8 mouse cellular contexts compared by ENCODE assay signal in the genomic region with DNA sequence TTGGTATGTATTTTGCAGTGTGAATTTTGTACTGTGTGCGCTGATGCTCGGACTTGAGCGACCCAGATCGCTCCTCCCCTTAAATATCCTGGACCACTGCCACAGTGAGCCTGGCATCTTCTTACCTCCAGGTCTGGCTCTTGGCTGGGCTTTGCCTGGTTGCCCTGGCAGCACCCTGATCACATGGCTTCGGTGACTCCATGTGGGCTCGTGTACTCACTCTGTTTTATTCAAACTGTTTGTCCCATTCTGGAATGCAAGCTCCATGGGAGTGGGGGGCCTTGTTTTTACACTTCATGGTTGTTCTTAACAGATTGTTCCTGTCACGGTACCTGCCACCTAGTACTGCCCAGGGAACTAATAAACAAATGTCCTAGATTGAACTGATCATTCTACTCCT. TPM values are rescaled to one million over a fixed set of nuclear protein-coding genes. Genes with fewer than 3 reads are reported as not detected.
DNase-seq lines count a peak whose midpoint lies in the region; ATAC-seq lines count a peak whose summit lies in the region.

No protein-coding gene starts in this region.

- DNase-seq in gastrocnemius, adult 18-20 months (ENCODE audit: low spot score), result peak; percentile 86
- DNase-seq in gastrocnemius, postnatal 4 days (ENCODE audit: low spot score in 2 of 2), result no peak
- peak; percentile 61 to 63 for DNase-seq in right cerebral cortex, postnatal 10 days (ENCODE audit: low spot score in 2 of 2)
- DNase-seq in right cerebral cortex, postnatal 14 days, result no peak
- peak; percentile 81 for DNase-seq in heart, postnatal 4 days
- no peak for DNase-seq in frontal cortex, postnatal 36 days (ENCODE audit: low spot score in 2 of 2)
- no peak for DNase-seq in retina, postnatal 1 day

- no peak for ATAC-seq in granulocyte monocyte progenitor cell, adult 5-6 weeks (replicated peaks; ENCODE audit: poor library complexity, severe bottlenecking)

RNA-seq across cellular contexts. Expression of a gene that starts 1.3 kb away (rescaled TPM):
- 10 to 100 TPM; 10.8 to 14.4 TPM for total RNA-seq in gastrocnemius, adult 18-20 months (2021)
- total RNA-seq in gastrocnemius, postnatal 4 days (2021), result 1 to 10 TPM; 5.8 to 9.0 TPM
- 1 to 10 TPM; 8.8 to 9.5 TPM for total RNA-seq in heart, postnatal 4 days (2021)
- total RNA-seq in granulocyte monocyte progenitor cell, adult 5-6 weeks (2014; fragmentation: Nextera tagmentation), result 1.6 and 5.8 TPM in 2 replicates
- 3.9 and 5.2 TPM in 2 replicates for total RNA-seq in granulocyte monocyte progenitor cell, adult 5-6 weeks (2017)

RNA-seq across cellular contexts. Expression of a gene that starts 37.5 kb away (rescaled TPM):
- total RNA-seq in gastrocnemius, adult 18-20 months (2021), result 10 to 100 TPM; 44.9 to 46.7 TPM
- total RNA-seq in gastrocnemius, postnatal 4 days (2021), result 10 to 100 TPM; 60.5 to 67.7 TPM
- total RNA-seq in heart, postnatal 4 days (2021), result 10 to 100 TPM; 87.5 to 96.8 TPM
- total RNA-seq in granulocyte monocyte progenitor cell, adult 5-6 weeks (2014; fragmentation: Nextera tagmentation), result 14.0 and 17.6 TPM in 2 replicates
- total RNA-seq in granulocyte monocyte progenitor cell, adult 5-6 weeks (2017), result 7.1 and 7.5 TPM in 2 replicates

Comparison
In these comparisons a context has a peak if more than half of its experiments do, and no peak if none do; other contexts are left out.
1. DNase-seq: peak in gastrocnemius, adult 18-20 months (single experiment), right cerebral cortex, postnatal 10 days (2 of 2) and heart, postnatal 4 days (single experiment); none in gastrocnemius, postnatal 4 days (0 of 2), right cerebral cortex, postnatal 14 days (single experiment), frontal cortex, postnatal 36 days (0 of 2) and retina, postnatal 1 day (single experiment).